Mouse (Mus musculus) fibroblast of lung, adult 2 months (primary cell): ENCODE measurements around the gene Gm11444.

Experiments used
- DNase-seq: peaks from one replicate; pipeline ENCODE4 v3.0.0-alpha.2; 2011; ENCODE audit warnings: low read depth

Gene Gm11444

DNA sequence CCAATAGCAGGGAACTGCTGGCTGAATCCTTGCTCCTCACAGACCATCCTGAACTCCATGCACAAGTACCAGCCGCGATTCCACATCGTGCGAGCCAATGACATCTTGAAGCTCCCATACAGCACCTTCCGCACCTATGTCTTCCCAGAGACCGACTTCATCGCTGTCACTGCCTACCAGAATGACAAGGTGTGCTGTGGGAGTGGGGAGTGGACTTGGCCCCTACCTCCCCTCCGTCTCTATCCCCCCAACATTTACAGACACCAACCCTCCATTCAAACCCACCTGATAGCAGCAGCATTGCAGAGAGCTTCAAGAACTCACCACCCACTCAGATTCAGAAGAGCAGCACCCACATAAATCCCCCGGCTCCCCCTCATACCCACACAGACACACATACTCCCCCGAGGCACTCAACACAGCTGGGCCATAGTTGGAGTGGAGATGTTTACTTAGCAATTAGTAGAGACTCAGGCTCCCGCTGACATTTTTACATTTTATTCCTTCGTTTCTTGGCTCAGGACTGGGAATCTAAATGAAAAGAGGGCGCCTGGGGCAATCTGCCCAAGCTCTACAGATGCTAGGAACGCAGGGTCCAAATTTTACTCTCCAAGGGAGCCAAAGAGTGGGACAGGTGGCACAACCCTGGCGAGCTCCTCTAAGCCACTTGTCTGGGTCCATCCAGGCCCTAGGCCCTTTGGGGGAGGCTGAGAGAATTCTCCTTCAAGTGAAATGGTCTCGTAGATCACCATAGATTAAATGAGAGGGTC is 14.2 kb downstream of the Gm11444 start:
- no peak for DNase-seq

DNA sequence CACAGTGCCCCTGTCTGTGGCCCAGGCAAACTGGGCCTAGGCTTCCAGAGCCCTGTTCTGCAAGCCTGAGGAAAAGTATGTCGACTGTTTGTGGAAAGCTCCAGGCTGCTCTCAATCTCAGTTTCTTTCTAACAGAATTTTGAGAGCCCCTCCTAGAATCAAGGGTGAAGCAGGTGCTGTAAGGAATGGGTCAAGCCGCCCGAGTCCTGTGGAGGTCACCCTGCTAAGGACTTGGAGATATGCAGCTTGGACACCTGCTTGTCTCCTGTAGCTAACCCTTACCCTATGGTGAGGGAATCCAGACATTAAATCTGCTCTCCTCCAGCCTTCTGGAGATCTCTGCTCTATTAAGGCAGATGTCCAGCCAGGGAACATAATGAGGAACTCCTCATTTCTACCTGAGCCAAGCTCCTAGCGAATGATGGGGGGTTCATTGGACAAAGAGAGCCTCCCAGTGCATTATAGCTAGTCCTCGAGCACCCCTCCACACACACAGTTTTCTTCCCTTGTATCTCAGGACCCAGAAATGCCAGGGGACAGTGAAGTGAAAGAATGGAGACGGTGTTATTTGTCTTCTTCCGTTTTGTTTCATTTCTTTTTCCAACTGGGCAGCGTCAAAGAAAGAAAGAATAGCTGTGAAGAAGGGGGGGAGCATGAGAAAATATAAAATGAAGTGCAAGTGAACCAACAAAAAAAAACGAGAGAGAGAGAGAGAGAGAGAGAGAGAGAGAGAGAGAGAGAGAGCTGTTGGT is 15.0 kb downstream of the Gm11444 start:
- no peak for DNase-seq

DNA sequence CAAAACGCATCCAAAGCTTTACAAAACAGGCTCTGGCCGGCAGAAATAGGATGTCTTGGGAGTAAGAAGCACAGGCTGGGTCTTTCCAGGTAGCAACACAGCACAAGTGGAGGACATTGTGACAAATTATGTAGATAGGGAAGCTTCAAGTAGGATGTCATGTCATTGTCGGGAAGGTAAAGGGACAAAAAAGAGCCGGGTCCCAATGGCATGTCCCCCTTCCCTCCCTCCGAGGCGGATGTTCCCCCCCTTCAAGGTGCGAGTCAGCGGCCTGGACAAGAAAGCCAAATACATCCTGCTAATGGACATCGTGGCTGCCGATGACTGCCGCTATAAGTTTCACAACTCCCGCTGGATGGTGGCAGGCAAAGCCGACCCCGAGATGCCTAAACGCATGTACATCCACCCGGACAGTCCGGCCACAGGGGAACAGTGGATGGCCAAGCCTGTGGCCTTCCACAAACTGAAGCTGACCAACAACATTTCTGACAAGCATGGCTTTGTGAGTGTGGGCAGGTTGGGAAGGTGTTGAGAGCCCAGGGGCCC is 15.7 kb downstream of the Gm11444 start:
- DNase-seq = no peak

- no peak for DNase-seq
These were observed 16.3 kb downstream of the Gm11444 start for GRCm38 (mm10) chr11:85833761-85834385.

DNA sequence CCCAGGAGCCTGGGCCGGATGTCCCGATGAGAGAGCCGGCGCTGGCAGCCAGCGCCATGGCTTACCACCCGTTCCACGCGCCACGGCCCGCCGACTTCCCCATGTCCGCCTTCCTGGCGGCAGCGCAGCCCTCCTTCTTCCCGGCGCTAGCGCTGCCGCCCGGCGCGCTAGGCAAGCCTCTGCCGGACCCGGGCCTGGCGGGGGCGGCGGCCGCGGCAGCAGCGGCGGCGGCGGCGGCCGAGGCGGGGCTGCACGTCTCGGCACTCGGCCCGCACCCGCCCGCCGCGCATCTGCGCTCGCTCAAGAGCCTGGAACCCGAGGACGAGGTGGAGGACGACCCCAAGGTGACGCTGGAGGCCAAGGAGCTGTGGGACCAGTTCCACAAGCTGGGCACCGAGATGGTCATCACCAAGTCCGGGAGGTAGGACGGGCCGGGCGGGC is 17.0 kb downstream of the Gm11444 start:
- DNase-seq = no peak

GRCm38 (mm10) chr11:85832231-85832924 is 17.8 kb downstream of the Gm11444 start, which contains the start of gene Tbx2:
Tbx2 (plus strand) TSS chr11:85832551.
- no peak for DNase-seq

GRCm38 (mm10) chr11:85831656-85832230 is 18.4 kb downstream of the Gm11444 start:
- DNase-seq = no peak

DNA sequence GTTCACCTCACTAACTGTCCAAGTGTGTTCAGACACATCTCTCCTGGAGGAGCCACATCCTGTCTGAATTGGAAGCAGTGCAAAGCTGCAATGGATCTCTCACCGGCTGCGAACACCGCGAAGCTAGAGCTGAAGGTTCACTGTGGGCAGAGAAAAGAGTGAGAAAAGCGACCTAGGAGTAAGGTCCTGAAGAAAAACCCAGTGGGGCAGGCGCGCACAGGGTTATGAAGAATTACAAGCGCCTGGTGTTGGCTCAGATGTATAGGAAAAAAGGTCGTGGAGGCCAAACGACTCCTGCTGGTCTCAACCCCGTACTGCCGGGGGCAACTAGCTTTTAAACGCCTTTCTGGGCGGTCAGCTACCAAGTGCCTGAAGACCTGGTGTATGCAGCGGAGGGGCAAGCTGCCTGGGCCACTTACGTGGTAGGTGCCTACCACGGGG is 19.2 kb downstream of the Gm11444 start:
- DNase-seq = no peak

DNA sequence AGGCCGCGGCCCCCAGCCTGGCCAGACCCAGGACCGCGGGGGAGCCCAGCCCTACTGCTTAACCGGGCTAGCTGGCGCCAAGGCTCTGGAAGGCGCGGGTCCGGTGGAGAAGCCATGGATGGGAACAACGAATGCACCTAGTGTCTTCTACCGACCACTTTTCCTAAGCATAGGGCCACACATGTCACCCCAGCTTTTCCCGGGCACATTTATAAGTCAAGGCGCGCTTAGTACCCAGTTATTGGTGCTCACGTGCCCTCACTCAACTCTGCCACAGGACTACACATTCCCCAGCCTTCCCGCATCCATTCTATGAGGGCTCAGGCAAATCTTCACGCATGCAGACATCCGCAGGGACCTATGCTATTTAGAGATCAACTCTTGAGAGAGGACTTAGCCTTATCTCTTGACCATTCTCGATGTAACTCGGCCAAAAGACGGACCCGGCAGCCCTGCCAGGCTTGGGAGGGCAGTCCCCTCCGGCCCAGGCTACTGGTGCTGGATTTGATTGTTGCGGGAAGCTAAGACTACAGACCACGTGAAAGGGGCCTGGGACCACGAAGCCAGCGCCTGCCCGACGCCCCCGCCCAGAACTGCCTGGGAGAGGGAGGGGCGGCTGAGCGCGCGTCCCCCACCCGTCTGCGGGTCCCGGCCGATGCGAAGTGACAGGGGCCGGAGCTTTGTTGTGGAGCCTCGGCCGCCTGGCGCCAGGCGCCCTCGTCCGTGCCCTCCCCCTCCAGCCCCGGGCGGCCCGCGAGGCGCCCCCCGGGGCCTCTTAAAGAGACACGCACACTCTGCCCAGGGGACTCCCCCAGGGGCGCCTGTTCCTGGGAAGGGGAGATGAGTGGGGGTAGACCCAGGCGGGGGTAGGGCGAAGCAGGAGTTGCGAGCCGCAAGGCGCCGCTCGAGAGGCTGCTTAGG is 20.4 kb downstream of the Gm11444 start:
- no peak for DNase-seq

DNA sequence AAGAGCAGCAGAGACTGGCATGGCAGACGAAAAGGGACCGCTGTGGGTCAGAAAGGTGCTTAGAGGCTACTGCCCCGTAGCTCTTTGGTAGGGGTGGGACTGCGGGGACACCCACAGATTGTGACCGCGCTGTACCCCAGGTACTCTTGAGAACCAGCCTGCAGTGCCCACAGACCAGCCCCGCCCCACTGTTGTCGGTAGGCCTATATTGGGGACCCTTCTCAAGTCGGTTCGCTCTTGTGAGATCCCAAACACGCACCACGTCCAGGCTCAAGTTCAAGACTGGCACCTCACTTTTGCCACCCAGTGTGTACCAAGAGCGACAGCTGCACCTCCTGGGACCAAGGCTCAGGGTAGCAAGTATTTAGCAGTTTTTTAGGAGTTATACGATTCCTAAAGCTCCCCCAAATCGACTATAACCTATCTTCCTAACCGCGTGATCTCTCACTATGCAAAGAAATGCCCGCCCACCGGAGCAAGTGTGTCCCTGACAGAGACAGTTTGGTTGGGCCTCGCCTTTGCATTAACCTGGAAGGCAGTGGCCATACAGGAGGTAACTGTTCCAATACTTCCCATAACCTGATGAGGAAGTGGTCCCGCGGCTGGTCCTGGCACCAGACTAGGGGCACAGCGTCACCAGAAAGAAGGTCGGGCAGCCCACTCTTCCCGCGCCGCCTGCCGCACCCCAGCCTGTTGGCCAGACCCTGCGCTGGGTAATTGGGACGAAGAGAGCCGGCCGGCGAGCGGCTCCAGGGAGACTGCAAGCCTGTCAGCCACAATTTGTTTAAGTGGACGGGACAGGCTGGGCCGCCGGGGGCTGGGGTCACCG is 21.2 kb downstream of the Gm11444 start:
- no peak for DNase-seq

DNA sequence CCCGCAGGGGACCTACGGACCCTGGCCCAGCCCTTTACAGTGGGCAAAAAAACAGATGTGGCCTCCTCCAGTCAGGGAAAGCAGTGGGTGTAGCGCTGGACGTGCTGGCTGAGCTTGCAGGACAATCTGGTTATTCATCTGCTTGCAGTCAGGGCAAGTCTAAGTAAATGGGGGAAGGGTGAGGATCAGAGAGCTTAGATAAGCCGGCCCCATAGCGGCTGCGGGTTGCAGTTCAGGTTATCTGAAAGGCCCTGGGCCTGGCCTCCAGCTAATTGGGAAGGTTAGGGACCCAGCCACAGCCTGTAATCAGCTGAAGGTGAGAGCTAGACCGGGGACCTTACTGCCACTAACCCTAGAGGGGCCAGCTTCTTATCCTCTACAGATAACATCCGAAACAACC is 22.8 kb downstream of the Gm11444 start:
- no peak for DNase-seq

GRCm38 (mm10) chr11:85825823-85826222 is 24.3 kb downstream of the Gm11444 start:
- no peak for DNase-seq

DNA sequence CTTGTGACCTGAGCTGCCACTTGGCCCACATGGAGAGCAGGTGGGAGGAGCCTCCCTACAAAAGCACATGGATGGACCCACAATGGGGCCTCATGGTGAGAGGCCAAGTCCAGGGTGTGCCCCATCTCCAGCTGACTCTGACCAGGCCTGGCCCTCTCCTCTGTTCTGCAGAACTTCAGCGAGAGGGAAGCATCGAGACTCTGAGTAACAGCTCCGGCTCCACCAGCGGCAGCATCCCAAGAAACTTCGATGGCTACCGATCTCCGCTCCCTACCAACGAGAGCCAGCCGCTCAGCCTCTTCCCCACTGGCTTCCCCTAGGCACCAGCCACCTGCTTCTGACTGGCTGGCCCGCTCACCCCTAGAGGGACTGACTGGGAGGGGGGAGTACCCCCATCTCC is 25.1 kb downstream of the Gm11444 start:
- no peak for DNase-seq

GRCm38 (mm10) chr11:85823794-85824193 is 26.3 kb downstream of the Gm11444 start:
- no peak for DNase-seq

DNA sequence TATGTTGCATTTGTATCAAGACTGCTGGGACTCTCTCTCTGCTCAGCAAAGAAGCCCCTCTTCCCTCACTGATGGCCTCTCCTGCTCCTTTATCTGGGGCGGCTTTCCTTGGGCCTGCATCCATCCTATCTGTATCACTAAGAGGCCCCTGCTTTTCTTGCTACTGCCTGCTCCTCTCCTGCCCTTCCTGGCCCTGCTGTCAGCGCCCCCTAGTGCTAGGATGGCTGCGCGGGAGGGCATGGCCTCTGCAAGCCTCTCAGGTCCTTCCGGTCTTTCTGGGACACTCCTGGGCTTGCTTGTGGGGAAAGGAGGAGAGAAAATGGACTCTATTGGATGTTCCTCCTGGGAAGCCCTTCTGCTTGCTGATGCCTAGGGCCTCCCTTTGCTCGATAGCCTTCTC is 27.0 kb downstream of the Gm11444 start:
- DNase-seq = no peak

GRCm38 (mm10) chr11:85821659-85822058 is 28.5 kb downstream of the Gm11444 start:
- no peak for DNase-seq

GRCm38 (mm10) chr11:85820959-85821358 is 29.2 kb downstream of the Gm11444 start:
- DNase-seq = no peak

- DNase-seq = no peak
These were observed 31.7 kb downstream of the Gm11444 start for GRCm38 (mm10) chr11:85818401-85818800.

DNA sequence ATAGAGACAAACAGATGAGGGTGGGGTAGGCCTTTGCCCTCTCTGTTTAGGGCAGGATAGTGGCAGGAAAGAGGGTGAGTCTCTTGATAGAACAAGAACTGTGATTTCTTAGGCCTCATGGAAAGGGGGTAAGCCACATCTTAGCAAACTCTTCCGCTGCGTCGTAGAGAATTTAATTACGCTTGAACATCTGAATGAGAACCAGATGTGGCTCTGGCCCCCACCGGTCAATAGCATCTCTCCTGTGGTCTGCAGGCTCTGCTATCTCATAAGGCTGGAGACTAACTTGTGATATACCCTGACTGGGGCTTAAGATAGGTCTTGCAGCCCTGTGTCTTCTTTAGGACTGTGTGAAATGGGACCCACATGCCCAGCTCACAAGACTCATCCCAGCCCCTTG is 33.7 kb downstream of the Gm11444 start:
- no peak for DNase-seq

- DNase-seq = no peak
These were observed 35.5 kb downstream of the Gm11444 start for GRCm38 (mm10) chr11:85814678-85815077.
